Mouse (Mus musculus) central nervous system, embryonic 18 days (tissue): Measurements from ENCODE around the gene Mrps33. TPM values are rescaled to one million over a fixed set of nuclear protein-coding genes. Genes with fewer than 3 reads are reported as not detected.

Source experiments
- polyA plus RNA-seq: library from polyadenylated mRNA; depleted of rRNA; stranded (reverse); fragments of >200 nt; gene quantifications from 2 replicates; pipeline ENCODE4 v1.2.3, GENCODE M21; 2012; rRNA removed

The Mrps33 gene
- 279 and 293 TPM in 2 replicates for polyA plus RNA-seq

DNA sequence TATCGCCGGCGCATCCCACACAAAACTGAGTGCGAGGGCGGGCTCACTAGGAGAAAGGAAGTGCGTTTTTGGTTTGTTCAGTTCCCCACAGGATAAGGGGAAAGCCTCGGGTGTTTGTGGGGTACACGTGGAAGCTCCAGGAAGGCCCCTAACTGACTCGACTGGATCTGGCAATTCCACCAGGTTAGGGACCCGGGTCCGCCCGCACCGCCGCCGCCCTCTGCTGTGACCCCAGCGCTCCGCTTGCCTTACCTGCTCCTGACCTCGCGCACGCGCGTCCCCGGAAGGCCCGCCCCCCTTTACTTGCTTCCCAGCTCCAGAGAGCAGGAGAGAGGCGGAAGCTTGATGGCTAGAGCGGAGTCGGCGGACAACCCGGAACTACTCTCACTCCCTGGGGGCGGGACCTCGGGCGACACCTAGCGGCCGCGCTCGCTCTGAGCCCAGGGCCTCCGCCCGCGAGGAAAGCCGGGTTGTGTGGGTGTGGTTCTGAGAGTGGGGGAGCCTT, at the start of gene Mrps33:
Gene Mrps33 (minus strand): TSS at position 377 of the 505 bp plus-strand sequence.

Other genes starting within 250 kb of the Mrps33 start
- 17.1 and 17.7 TPM in 2 replicates for gene Adck2, start 237.1 kb downstream of the Mrps33 start, polyA plus RNA-seq
- gene Gm42420, start 225.2 kb downstream of the Mrps33 start, polyA plus RNA-seq = 0.88 and 2.2 TPM in 2 replicates
- 202 and 250 TPM in 2 replicates for gene Ndufb2, start 218.4 kb downstream of the Mrps33 start, polyA plus RNA-seq
- gene Braf, start 85.5 kb downstream of the Mrps33 start, polyA plus RNA-seq = 25.0 and 27.1 TPM in 2 replicates
- gene Tmem178b, start 62.3 kb upstream of the Mrps33 start, polyA plus RNA-seq = 78.2 and 78.8 TPM in 2 replicates